Mouse (Mus musculus): Measurements from ENCODE around the gene 3110082I17Rik.

- TF ChIP-seq GATA1 (IDR thresholded peaks at IDR 0.05; ENCODE audit: low read length): no peak
- no peak for TF ChIP-seq TAL1 (IDR thresholded peaks at IDR 0.05; ENCODE audit: low read length)
Measured at GRCm38 (mm10) chr5:139316982-139317675, 143.2 kb downstream of the 3110082I17Rik start.

Data from erythroblast, embryonic 14.5 days (primary cell).